Mouse (Mus musculus) thymus, adult 2 months (tissue): ENCODE measurements around the gene Rnf157.

Experiments
- CTCF ChIP-seq: fragments of 200-500 bp; IDR thresholded peaks from 2 replicates; pipeline ENCODE4 v1.5.1; 2012; ENCODE audit warnings: mild to moderate bottlenecking, control low read depth, low read length, moderate library complexity, borderline replicate concordance; ENCODE audit not compliant: control insufficient read depth, poor library complexity, insufficient read depth; ENCODE audit errors: extremely low read depth
- POLR2A ChIP-seq: fragments of 200-500 bp; IDR thresholded peaks from 2 replicates; pipeline ENCODE4 v1.6.1; 2012; ENCODE audit warnings: mild to moderate bottlenecking, low read length, control low read depth, moderate library complexity; ENCODE audit not compliant: control insufficient read depth, poor library complexity, insufficient read depth; ENCODE audit errors: extremely low read depth

GRCm38 (mm10) chr11:116421102-116421501, 8.3 kb upstream of the Rnf157 start:
- no peak for TF ChIP-seq POLR2A
- no peak for TF ChIP-seq CTCF
